Mouse (Mus musculus) E14TG2a.4 (cell line): ENCODE results near the gene Plekhg1.

ENCODE experiments used
- CTCF ChIP-seq: conservative IDR thresholded peaks from 2 replicates; pipeline ENCODE4 v1.5.1; 2014; ENCODE audit warnings: low read length
- NANOG ChIP-seq: IDR thresholded peaks from 2 replicates; pipeline ENCODE4 v1.6.1; 2014; ENCODE audit warnings: borderline replicate concordance, low read length, mixed read lengths
- POU5F1 ChIP-seq: IDR thresholded peaks from 2 replicates; pipeline ENCODE4 v1.6.1; 2014; ENCODE audit warnings: low read length, borderline replicate concordance

GRCm38 (mm10) chr10:3844430-3844829, 104.3 kb downstream of the Plekhg1 start:
- no peak for TF ChIP-seq CTCF
- no peak for TF ChIP-seq NANOG
- no peak for TF ChIP-seq POU5F1
